Mouse (Mus musculus): Measurements from ENCODE around the gene Arhgap9.
"Not testable (repeated sequence)": the region's sequence is repeated elsewhere in the genome, so short reads cannot be mapped to it uniquely, and the experiment has no call there.

Gene Arhgap9

GRCm38 (mm10) chr10:127291881-127292638 lies 29.7 kb upstream of the Arhgap9 start:
- DNase-seq (ENCODE audit: low read depth, low spot score), result no peak

DNA sequence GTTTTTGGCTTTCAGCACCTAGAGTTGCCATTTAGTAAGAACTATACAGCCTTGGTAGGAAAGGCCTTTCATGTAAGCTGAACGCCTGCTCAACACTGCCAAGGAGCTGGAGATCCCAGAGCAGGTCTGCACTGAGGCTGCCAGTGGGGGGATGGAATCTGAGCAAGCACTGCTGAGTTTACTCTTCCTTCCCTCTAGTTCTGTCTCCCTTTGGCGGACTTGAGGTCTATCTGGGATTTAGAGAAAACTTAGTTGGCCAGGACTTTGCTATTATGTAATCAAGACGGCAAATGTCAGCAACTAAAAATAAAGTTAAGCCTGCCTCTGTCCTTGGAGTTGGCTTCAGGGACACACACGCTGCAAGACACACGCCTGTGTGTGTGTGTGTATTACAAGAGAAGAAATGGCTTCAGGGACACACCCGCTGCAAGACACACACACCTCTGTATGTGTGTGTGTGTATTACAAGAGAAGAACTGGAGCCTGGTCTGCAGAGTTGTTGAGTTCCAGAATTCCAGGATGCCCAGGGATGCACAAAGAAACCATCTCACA lies 28.7 kb upstream of the Arhgap9 start:
- peak; percentile 42 for DNase-seq (ENCODE audit: low read depth, low spot score)

DNA sequence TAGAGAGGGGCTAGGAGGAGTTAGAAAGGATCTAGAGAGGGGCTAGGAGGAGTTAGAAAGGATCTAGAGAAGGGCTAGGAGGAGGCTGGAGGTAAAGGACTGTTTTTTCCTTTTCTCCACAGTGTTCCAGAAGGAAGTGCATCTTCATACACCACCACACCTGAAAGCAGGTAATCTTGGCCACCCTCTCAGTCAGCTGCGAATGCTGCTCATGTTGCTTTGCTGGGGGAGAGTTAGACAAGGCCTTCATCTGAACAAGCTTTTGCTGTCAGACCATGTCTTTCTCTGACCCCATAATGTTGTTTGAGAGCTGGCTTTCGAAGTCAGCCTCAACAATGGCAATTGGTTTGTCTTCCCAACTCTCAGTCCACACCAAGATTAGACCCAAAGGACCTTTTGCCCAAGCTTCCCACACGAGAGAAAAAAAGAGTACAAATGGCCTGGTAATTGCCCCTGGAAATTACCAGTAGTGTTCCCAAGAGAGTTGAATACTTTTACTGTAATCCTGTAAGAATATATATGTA lies 28.1 kb upstream of the Arhgap9 start:
- no peak for DNase-seq (ENCODE audit: low read depth, low spot score)

DNA sequence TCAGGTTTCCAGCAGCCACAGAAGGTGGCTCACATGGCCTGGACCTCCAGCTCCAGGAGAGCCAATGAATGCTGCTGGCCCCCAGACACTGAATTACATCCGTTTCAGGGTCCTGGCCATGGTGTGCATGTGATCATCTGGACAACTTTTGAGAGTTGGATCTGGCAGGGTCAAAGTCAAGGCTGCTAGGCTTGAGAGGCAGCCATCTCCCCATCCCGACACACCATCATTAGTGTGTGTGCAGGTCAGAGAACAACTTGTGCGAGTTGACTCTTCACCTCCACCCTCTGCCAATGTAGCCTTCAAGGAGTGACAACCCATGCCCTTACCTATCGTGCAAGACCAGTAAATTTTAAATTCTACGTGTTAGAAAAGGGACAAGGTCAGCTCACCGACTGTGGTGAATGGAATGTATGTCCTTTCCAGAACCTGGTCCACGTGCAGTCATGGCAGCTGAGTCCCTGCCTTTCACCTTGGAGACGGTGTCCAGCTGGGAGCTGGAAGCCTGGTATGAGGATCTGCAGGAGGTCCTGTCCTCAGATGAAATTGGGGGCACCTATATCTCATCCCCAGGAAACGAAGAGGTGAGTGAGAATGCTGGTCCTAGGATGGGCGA lies 26.8 kb upstream of the Arhgap9 start:
- DNase-seq (ENCODE audit: low read depth, low spot score), result no peak

DNA sequence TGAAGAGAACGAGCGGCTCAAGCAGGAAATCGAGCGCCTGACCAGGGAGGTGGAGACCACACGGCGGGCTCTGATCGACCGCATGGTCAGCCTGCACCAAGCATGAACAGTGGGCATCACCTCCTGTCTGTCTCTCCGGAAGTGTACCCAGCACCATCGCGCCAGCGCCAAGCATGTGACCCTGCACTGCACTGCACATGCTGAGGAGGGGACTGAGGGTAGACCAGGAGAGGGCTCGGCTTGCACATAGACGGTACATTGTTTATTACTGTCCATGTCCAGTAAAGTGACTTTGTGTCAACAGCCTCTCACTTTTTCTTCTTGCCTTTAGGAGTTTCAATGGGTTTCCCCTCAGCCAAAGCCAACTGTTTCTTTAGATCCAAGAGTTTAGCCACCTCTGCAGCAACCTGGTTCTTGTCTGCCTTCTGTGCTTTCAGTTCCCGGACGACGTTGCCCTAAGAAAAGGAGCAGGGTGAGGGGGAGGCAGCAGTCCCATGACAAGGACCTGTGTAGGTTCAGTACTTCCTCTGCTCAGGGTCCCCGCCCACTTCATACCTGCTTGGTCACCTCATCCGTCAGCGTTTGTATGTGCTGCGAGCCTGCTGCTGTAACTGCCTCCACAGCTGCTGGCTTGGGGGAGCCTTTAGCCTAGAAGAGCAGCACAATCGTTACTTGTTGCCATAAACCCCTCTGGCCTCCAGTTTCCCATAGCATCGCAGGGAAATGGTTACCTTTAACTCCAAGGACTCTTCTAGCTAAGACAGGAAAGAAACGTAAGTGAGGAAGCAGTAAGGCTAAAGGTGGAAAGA lies 25.6 kb upstream of the Arhgap9 start:
- no peak for DNase-seq (ENCODE audit: low read depth, low spot score)

GRCm38 (mm10) chr10:127297015-127297871 lies 24.5 kb upstream of the Arhgap9 start:
- DNase-seq (ENCODE audit: low read depth, low spot score), result no peak

DNA sequence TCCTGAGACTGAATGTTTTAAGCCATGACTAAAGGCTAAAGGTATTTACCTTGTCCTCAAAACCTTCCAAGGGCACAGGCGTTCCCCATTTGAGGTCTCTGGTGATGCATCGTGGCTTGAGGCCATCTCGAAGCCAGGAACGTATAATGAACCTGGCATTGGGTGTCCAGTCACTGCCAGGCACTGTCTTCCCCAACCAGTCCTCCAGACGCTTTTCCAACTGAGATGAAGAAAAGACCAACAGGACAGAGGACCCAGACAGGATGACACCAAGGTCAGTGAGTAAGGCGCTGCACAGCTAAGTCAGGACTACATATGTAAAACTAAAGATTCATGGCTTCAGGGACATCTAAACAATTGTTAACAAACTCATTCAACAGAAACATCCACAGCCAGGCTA lies 21.4 kb upstream of the Arhgap9 start:
- no peak for DNase-seq (ENCODE audit: low read depth, low spot score)

- DNase-seq (ENCODE audit: low read depth, low spot score), result no peak
These were observed 18.6 kb upstream of the Arhgap9 start for GRCm38 (mm10) chr10:127303136-127303535.

DNA sequence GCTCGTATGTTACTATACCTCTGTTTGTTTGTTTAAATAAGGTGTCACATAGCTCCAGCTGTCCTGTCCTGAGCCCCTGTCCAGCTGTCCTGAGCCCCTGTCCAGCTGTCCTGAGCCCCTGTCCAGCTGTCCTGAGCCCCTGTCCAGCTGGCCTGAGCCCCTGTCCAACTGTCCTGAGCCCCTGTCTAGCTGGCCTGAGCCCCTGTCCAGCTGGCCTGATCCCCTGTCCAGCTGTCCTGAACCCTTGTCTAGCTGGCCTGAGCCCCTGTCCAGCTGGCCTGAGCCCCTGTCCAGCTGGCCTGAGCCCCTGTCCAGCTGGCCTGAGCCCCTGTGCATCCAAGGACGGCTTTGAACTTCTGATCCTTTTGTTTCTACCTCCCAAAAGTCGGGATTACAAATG lies 12.6 kb upstream of the Arhgap9 start:
- not testable (repeated sequence) for DNase-seq (ENCODE audit: low read depth, low spot score)

- no peak for DNase-seq (ENCODE audit: low read depth, low spot score)
These were observed 11.0 kb upstream of the Arhgap9 start for GRCm38 (mm10) chr10:127310523-127311475.

GRCm38 (mm10) chr10:127311476-127312355 lies 10.0 kb upstream of the Arhgap9 start, which contains the start of gene Mars:
Gene Mars (minus strand): TSS chr10:127311786.
- peak; percentile 97 for DNase-seq (ENCODE audit: low read depth, low spot score)

DNA sequence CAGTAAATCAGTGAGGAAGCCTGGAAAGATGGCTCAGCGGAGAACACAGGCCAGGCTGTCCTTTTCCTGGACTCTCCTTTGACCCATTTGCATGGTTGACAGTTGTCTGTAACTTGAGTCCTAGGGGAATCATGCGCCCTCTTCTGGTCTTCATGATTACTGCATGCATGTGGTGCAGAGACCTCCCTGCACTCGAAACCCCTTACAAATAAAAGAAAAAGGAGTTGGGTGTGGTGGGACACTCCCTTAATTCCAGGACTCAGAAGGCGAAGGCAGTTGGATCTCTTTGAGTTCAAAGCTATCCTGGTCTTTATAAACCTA lies 9.4 kb upstream of the Arhgap9 start:
- peak; percentile 54 for DNase-seq (ENCODE audit: low read depth, low spot score)

- no peak for DNase-seq (ENCODE audit: low read depth, low spot score)
These were observed 8.9 kb upstream of the Arhgap9 start for GRCm38 (mm10) chr10:127312858-127313257.

GRCm38 (mm10) chr10:127313516-127313915 lies 8.2 kb upstream of the Arhgap9 start:
- DNase-seq (ENCODE audit: low read depth, low spot score), result not testable (repeated sequence)

DNA sequence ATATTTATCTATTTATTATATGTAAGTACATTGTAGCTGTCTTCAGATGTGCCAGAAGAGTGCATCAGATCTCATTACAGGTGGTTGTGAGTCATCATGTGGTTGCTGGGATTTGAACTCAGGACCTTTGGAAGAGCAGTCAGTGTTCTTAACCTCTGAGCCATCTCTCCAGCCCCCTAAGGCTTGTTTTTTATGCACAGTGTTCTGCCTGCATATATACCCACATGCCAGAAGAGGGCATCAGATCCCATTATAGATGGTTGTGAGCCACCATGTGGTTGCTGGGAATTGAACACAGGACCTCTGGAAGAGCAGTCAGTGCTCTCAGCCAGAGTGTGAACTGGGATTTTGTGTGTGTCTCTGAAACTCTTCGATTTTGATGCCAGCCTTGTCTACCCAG lies 6.8 kb upstream of the Arhgap9 start:
- not testable (repeated sequence) for DNase-seq (ENCODE audit: low read depth, low spot score)

DNA sequence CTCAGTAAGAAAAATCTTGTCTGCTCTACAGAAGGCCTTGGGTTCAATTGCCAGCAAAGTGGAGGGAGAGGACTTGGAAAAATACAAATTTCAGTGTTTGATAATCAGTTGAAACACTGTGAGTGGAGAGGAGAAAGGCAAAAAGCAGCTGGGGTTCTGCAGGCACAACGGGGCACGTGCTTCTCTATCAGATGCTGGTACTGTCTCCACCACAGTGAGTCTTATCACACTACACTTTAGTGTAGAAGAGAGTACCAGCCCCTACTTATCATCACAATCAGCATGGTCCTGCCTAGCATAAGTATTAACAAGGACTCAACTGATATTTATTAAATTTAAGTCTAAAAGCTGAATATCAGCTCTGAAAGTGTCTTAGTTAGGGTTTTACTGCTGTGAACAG lies 4.5 kb upstream of the Arhgap9 start:
- no peak for DNase-seq (ENCODE audit: low read depth, low spot score)

DNA sequence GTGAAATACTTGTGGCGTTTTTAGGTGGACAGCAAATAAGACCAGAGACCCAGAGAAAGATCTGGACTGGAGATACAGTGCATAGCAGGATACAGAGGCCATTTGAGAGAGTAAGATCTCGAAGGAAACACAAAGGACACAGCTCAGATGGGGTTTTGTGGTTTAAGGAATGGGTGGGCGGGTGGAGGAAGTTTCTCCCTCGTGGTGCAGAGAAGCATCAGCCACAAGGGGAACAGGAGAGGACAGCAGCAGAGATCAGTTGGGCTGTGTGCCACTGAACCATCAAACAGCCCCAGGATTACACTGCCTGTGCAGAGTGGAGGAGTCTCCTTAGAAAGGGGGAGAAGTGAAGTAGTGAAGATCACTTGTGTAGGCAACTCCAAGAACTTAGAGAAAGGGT lies 3.8 kb upstream of the Arhgap9 start:
- no peak for DNase-seq (ENCODE audit: low read depth, low spot score)

DNA sequence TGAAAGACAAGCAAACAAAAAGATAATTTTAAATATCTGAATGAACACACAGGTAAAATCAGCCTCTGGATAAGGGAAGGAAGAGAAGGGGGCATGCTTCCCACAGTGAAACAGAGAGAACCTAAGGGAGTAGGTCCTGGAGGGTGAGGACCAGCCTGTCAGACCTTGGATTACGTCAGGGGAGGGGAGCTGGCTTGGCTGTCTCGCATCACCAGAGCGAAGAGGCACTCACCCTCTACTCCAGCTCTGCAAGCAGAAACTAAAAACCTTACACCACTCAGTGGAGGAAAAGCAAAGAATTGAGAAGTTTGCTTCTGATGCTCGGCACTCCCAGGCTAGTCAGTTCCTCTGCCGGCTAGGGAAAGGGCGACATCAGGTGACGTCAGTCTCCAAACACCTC lies 1.8 kb upstream of the Arhgap9 start:
- DNase-seq (ENCODE audit: low read depth, low spot score), result no peak

GRCm38 (mm10) chr10:127322178-127322577 lies 414 bp downstream of the Arhgap9 start:
- DNase-seq (ENCODE audit: low read depth, low spot score), result no peak

Measured in telencephalon, adult 2 months (tissue).